Mouse (Mus musculus): ENCODE measurements around the gene Ttll13. TPM values are rescaled to one million over a fixed set of nuclear protein-coding genes. Genes with fewer than 3 reads are reported as not detected.

The Ttll13 gene
- polyA plus RNA-seq, 1 experiment = not detected

DNA sequence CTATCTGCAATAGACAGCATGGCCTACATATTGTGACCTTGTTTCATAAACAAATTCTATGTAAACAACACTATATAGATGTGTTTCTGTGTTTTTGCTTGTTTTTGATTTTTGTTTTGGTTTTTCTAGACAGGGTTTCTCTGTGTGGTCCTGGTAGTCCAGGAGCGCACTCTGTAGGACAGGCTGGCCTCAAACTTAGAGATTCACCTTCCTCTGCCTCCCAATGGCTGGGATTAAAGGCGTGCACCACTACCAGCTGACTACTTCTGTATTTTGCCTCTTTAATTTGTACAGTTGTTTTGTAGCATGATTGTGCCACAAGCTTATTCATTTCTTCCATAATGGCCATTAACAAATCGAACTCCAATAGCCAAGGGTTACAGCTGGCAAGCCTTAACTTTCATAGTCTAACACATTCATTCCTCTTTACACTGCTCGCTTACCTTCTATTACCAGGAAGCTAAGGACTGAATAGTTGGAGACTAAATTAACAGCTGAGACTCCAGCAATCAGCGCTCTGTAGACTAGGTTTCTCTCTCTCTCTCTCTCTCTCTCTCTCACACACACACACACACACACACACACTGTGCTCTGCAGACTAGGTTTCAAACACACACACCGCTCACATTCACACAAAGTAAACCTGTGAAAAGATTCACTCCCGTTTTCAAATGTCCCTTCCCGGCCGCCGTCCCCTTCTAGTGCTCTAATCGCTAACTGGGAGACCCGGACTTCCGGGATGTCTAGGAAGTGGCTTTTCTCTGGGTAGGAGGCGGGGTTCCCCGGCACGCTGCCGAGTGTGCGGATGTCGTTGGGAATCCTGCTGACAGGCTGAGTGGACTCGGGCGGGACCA lies 22.9 kb downstream of the Ttll13 start, which contains the start of gene Vps33b:
Vps33b (plus strand) TSS at position 753 of the 854 bp plus-strand sequence.
- peak within 1 kb of the TSS; percentile 67 for H3K27ac ChIP-seq (ENCODE audit: insufficient read depth, low read depth, low read length)
- 4% methylated on average over 21 of the region's 21 CpGs for WGBS
- TF ChIP-seq POLR2A (IDR thresholded peaks at IDR 0.05; ENCODE audit: insufficient read depth, low read depth, low read length) (no peak), CTCF (IDR thresholded peaks at IDR 0.05; ENCODE audit: insufficient read depth, low read depth, low read length) (no peak)
- H3K4me1 ChIP-seq (ENCODE audit: control insufficient read depth, insufficient read depth, low read length) = 0 out of 2 replicates have a peak, but pooled peaks cover 8% of the 10 kb centered on the region
- H3K4me3 ChIP-seq (ENCODE audit: insufficient read depth, low read depth, low read length) = peak within 1 kb of the TSS; percentile 82

DNA sequence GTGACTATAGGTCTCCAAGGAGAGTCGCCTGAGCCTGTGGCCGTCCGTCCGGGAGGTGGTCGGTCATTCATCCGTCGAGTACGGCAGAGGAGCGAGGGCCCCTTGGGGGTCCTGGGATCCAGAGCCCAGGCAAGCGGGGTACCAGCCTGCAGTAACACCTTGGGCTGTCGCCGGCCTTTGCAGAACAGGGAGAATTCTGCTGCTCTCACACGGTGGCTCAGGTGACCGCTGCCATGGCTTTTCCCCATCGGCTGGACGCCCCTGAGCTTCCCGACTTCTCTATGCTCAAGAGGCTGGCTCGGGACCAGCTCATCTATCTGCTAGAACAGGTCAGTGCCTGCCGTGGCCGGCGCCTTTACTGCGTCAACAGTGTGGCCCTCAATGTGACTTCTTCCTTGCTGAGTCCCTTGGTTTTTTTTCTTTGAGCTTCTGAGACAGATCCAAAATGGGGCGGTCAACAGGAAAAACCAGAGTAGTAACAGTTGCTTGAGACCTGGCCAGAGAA lies 23.6 kb downstream of the Ttll13 start:
- under 1% methylated on average over 23 of the region's 23 CpGs for WGBS
- H3K27ac ChIP-seq (ENCODE audit: insufficient read depth, low read depth, low read length) = no peak overlapping the region
- 0 out of 2 replicates have a peak, but pooled peaks cover 8% of the 10 kb centered on the region for H3K4me1 ChIP-seq (ENCODE audit: control insufficient read depth, insufficient read depth, low read length)
- TF ChIP-seq POLR2A (IDR thresholded peaks at IDR 0.05; ENCODE audit: insufficient read depth, low read depth, low read length) = no peak
- TF ChIP-seq CTCF (IDR thresholded peaks at IDR 0.05; ENCODE audit: insufficient read depth, low read depth, low read length) = no peak
- H3K4me3 ChIP-seq (ENCODE audit: insufficient read depth, low read depth, low read length) = peak overlapping the region; percentile 82

DNA sequence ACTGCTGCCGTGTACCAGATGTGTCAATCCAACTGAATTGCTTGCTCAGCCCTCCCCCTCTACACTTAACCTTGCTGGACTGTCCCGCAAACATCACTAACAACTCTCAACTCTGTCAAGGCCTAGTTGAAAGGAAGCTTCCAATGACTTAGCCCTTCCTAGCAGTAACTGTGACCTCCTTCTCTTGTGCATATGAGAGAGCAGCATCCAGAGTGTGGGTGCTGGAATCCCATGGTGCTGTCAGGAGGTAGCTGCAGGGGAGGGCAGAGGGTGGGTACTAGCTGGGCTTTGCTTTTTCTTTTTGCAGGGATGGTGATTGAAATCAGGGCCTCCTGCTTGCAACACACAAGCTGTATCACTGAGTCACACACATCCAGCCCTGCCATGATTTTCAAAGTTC lies 27.3 kb downstream of the Ttll13 start:
- WGBS = 97% methylated on average over 2 of the region's 2 CpGs
- Histone ChIP-seq H3K27ac (ENCODE audit: insufficient read depth, low read depth, low read length) (no peak overlapping the region), H3K4me1 (ENCODE audit: control insufficient read depth, insufficient read depth, low read length) (0 out of 2 replicates have a peak, but pooled peaks cover 6% of the 10 kb centered on the region), H3K4me3 (ENCODE audit: insufficient read depth, low read depth, low read length) (no peak overlapping the region)
- TF ChIP-seq POLR2A (IDR thresholded peaks at IDR 0.05; ENCODE audit: insufficient read depth, low read depth, low read length) (no peak), CTCF (IDR thresholded peaks at IDR 0.05; ENCODE audit: insufficient read depth, low read depth, low read length) (no peak)

- TF ChIP-seq CTCF (IDR thresholded peaks at IDR 0.05; ENCODE audit: insufficient read depth, low read depth, low read length) (no peak), POLR2A (IDR thresholded peaks at IDR 0.05; ENCODE audit: insufficient read depth, low read depth, low read length) (no peak)
- no peaks in the 10 kb centered on the region for H3K4me1 ChIP-seq (ENCODE audit: control insufficient read depth, insufficient read depth, low read length)
- no peak overlapping the region for H3K27ac ChIP-seq (ENCODE audit: insufficient read depth, low read depth, low read length)
- 96% methylated on average over 4 of the region's 4 CpGs for WGBS
- no peak overlapping the region for H3K4me3 ChIP-seq (ENCODE audit: insufficient read depth, low read depth, low read length)
Measured at GRCm38 (mm10) chr7:80276374-80276773, 30.2 kb downstream of the Ttll13 start.

- no peak overlapping the region for H3K4me3 ChIP-seq (ENCODE audit: insufficient read depth, low read depth, low read length)
- H3K4me1 ChIP-seq (ENCODE audit: control insufficient read depth, insufficient read depth, low read length) = no peaks in the 10 kb centered on the region
- 84% methylated on average over 10 of the region's 10 CpGs for WGBS
- H3K27ac ChIP-seq (ENCODE audit: insufficient read depth, low read depth, low read length) = no peak overlapping the region
- TF ChIP-seq CTCF (IDR thresholded peaks at IDR 0.05; ENCODE audit: insufficient read depth, low read depth, low read length) (no peak), POLR2A (IDR thresholded peaks at IDR 0.05; ENCODE audit: insufficient read depth, low read depth, low read length) (no peak)
Measured at GRCm38 (mm10) chr7:80280032-80280431, 33.9 kb downstream of the Ttll13 start.

DNA sequence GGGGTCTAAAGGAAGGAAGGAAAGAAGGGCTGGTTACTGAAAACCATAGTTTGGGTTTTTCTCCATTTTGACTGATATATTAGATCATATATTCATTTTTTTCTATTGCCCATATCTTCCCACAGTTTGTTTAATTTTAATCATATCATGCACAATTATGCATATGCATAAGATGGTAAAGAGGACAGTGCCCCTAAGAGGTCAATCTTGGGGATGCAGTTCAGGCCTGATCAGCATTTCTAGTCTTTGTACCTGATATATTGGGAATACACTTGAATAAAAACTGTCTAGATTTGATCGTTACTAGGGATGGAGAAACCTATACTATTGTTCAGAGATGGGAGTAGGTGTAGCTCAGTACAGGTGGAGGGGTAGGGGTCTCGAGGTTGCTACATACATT lies 34.8 kb downstream of the Ttll13 start:
- TF ChIP-seq POLR2A (IDR thresholded peaks at IDR 0.05; ENCODE audit: insufficient read depth, low read depth, low read length) = no peak
- no peak for TF ChIP-seq CTCF (IDR thresholded peaks at IDR 0.05; ENCODE audit: insufficient read depth, low read depth, low read length)
- Histone ChIP-seq H3K4me1 (ENCODE audit: control insufficient read depth, insufficient read depth, low read length) (no peaks in the 10 kb centered on the region), H3K4me3 (ENCODE audit: insufficient read depth, low read depth, low read length) (no peak overlapping the region), H3K27ac (ENCODE audit: insufficient read depth, low read depth, low read length) (no peak overlapping the region)
- 95% methylated on average over 2 of the region's 2 CpGs for WGBS

- H3K27ac ChIP-seq (ENCODE audit: insufficient read depth, low read depth, low read length) = no peak overlapping the region
- TF ChIP-seq CTCF (IDR thresholded peaks at IDR 0.05; ENCODE audit: insufficient read depth, low read depth, low read length) = no peak
- no peak for TF ChIP-seq POLR2A (IDR thresholded peaks at IDR 0.05; ENCODE audit: insufficient read depth, low read depth, low read length)
- no peaks in the 10 kb centered on the region for H3K4me1 ChIP-seq (ENCODE audit: control insufficient read depth, insufficient read depth, low read length)
- 76% methylated on average over 3 of the region's 3 CpGs for WGBS
- no peak overlapping the region for H3K4me3 ChIP-seq (ENCODE audit: insufficient read depth, low read depth, low read length)
Measured at GRCm38 (mm10) chr7:80281646-80282045, 35.5 kb downstream of the Ttll13 start.

DNA sequence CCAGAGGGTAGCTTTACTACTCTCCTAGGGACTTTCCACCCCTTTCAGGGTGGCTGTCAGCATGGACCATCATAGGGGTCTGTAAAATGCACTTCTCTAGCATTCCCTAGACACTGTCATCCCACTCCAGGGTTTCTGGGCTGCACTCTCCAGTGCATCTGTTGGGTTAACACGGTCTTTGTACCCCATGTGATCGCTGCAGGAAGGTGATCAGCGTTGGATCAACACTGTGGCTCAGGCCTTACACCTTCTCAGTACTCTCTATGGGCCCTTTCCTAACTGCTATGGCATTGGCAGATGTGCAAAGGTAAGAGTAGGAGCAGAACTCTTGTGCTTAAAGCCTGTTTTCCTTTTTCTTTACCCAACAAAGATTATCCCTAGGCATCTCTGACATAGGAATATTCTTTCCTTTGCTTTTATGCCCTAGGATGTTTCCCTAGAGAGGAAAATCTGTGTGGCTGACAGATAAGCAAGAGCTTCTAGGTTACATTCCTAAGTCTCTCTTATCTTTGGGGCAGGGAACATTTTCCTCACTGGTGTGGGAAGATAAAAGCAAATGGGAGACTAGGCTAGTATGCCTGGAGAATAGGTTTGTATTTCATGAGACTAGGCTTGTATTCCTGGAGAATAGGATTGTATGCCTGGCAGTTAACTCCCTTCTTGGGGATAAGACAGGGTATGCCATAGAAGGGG lies 37.2 kb downstream of the Ttll13 start:
- TF ChIP-seq CTCF (IDR thresholded peaks at IDR 0.05; ENCODE audit: insufficient read depth, low read depth, low read length) (no peak), POLR2A (IDR thresholded peaks at IDR 0.05; ENCODE audit: insufficient read depth, low read depth, low read length) (no peak)
- no peak overlapping the region for H3K27ac ChIP-seq (ENCODE audit: insufficient read depth, low read depth, low read length)
- whole genome bisulfite sequencing = 88% methylated on average over 3 of the region's 3 CpGs
- H3K4me3 ChIP-seq (ENCODE audit: insufficient read depth, low read depth, low read length) = no peak overlapping the region
- H3K4me1 ChIP-seq (ENCODE audit: control insufficient read depth, insufficient read depth, low read length) = no peaks in the 10 kb centered on the region

DNA sequence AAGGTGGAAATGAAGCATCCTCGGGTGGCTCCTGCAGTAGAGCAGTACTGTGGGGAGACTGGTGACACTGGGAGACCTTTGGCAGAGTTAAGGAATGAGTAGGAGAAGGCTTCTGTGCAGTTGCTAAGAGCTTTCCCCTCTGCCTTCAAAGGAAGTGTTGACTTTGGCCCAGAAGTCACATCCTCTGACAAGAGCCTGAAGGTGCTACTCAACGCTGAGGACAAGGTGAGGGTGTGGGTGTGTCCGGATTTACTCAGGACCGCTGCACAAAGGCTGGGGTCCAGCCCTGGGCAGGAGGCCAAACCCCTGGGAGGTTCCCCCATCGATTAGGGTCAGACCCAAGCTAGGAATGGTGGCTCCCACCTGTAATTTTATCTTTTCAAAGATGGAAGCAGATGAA lies 38.2 kb downstream of the Ttll13 start:
- H3K4me1 ChIP-seq (ENCODE audit: control insufficient read depth, insufficient read depth, low read length) = no peaks in the 10 kb centered on the region

More for the DNA sequence above, 38.2 kb downstream of the Ttll13 start:
- Histone ChIP-seq H3K4me3 (ENCODE audit: insufficient read depth, low read depth, low read length) (no peak overlapping the region), H3K27ac (ENCODE audit: insufficient read depth, low read depth, low read length) (no peak overlapping the region)
- no peak for TF ChIP-seq POLR2A (IDR thresholded peaks at IDR 0.05; ENCODE audit: insufficient read depth, low read depth, low read length)
- TF ChIP-seq CTCF (IDR thresholded peaks at IDR 0.05; ENCODE audit: insufficient read depth, low read depth, low read length) = no peak
- 93% methylated on average over 5 of the region's 5 CpGs for WGBS

Data from olfactory bulb, adult 2 months (tissue).